Mouse (Mus musculus): ENCODE results near the gene Rnf26. TPM values are rescaled to one million over a fixed set of nuclear protein-coding genes. Genes with fewer than 3 reads are reported as not detected.

The Rnf26 gene
- polyA plus RNA-seq, 1 experiment from 2014 or later: 37.4 TPM

GRCm38 (mm10) chr9:44133287-44133686 is 20.0 kb upstream of the Rnf26 start:
- Histone ChIP-seq H3K4me3 (no peak overlapping the region), H3K27ac (replicated peaks) (no peak overlapping the region), H3K36me3 (no peaks in the 10 kb centered on the region), H3K9ac (no peak overlapping the region), H3K4me1 (replicated peaks) (peaks cover 39% of the 10 kb centered on the region), H3K27me3 (peaks cover 46% of the 10 kb centered on the region), H3K4me2 (peak overlapping the region; percentile 93; the same call in 1 of the 2 replicates), H3K9me3 (no peaks in the 10 kb centered on the region)
- 28% methylated on average over 2 of the region's 2 CpGs for WGBS
- ATAC-seq (ENCODE audit: low FRiP score, low read depth): no peak

GRCm38 (mm10) chr9:44132200-44132599 is 18.9 kb upstream of the Rnf26 start:
- Histone ChIP-seq H3K4me1 (replicated peaks) (peaks cover 39% of the 10 kb centered on the region), H3K27ac (replicated peaks) (no peak overlapping the region), H3K4me2 (no peak overlapping the region), H3K36me3 (no peaks in the 10 kb centered on the region), H3K4me3 (no peak overlapping the region), H3K9ac (no peak overlapping the region), H3K9me3 (no peaks in the 10 kb centered on the region), H3K27me3 (peaks cover 46% of the 10 kb centered on the region)
- 62% methylated on average over 5 of the region's 5 CpGs for WGBS
- no peak for ATAC-seq (ENCODE audit: low FRiP score, low read depth)

- peaks cover 38% of the 10 kb centered on the region for H3K27me3 ChIP-seq
- no peak overlapping the region for H3K9ac ChIP-seq
- peak overlapping the region; percentile 59; the same call in 1 of the 2 replicates for H3K4me2 ChIP-seq
- 48% methylated on average over 7 of the region's 7 CpGs for WGBS
- H3K4me3 ChIP-seq: no peak overlapping the region
- no peak for ATAC-seq (ENCODE audit: low FRiP score, low read depth)
- no peaks in the 10 kb centered on the region for H3K9me3 ChIP-seq
- 0 out of 2 replicates have a peak overlapping the region, but pooled peaks have one; percentile 17 for H3K27ac ChIP-seq (replicated peaks)
- peaks cover 43% of the 10 kb centered on the region for H3K4me1 ChIP-seq (replicated peaks)
- H3K36me3 ChIP-seq: no peaks in the 10 kb centered on the region
Observed at GRCm38 (mm10) chr9:44131276-44131590, 17.9 kb upstream of the Rnf26 start.

- peaks cover 45% of the 10 kb centered on the region for H3K4me1 ChIP-seq (replicated peaks)
- no peaks in the 10 kb centered on the region for H3K36me3 ChIP-seq
- peaks cover 33% of the 10 kb centered on the region for H3K27me3 ChIP-seq
- 0 out of 2 replicates have a peak overlapping the region, but pooled peaks have one; percentile 17 for H3K27ac ChIP-seq (replicated peaks)
- H3K4me3 ChIP-seq: peak overlapping the region; percentile 28
- no peak overlapping the region for H3K9ac ChIP-seq
- H3K9me3 ChIP-seq: no peaks in the 10 kb centered on the region
- ATAC-seq (ENCODE audit: low FRiP score, low read depth): no peak
- 21% methylated on average over 19 of the region's 19 CpGs for WGBS
- H3K4me2 ChIP-seq: peak overlapping the region; percentile 59
Observed at GRCm38 (mm10) chr9:44130581-44131275, 17.4 kb upstream of the Rnf26 start.

GRCm38 (mm10) chr9:44130034-44130433 is 16.7 kb upstream of the Rnf26 start:
- under 1% methylated on average over 27 of the region's 27 CpGs for WGBS
- peak overlapping the region; percentile 28 for H3K4me3 ChIP-seq
- H3K4me1 ChIP-seq (replicated peaks): peaks cover 44% of the 10 kb centered on the region
- H3K9me3 ChIP-seq: no peaks in the 10 kb centered on the region
- no peak for ATAC-seq (ENCODE audit: low FRiP score, low read depth)
- H3K4me2 ChIP-seq: peak overlapping the region; percentile 59
- H3K27ac ChIP-seq (replicated peaks): 0 out of 2 replicates have a peak overlapping the region, but pooled peaks have one; percentile 19
- peaks cover 32% of the 10 kb centered on the region for H3K27me3 ChIP-seq
- peak overlapping the region; percentile 28; the same call in 1 of the 2 replicates for H3K9ac ChIP-seq
- H3K36me3 ChIP-seq: no peaks in the 10 kb centered on the region

GRCm38 (mm10) chr9:44129633-44130032 is 16.3 kb upstream of the Rnf26 start:
- 12% methylated on average over 9 of the region's 9 CpGs for WGBS
- Histone ChIP-seq H3K9ac (peak overlapping the region; percentile 28; the same call in 1 of the 2 replicates), H3K36me3 (no peaks in the 10 kb centered on the region), H3K9me3 (no peaks in the 10 kb centered on the region), H3K27me3 (peaks cover 28% of the 10 kb centered on the region), H3K4me1 (replicated peaks) (peaks cover 40% of the 10 kb centered on the region), H3K27ac (replicated peaks) (0 out of 2 replicates have a peak overlapping the region, but pooled peaks have one; percentile 19), H3K4me2 (peak overlapping the region; percentile 59), H3K4me3 (peak overlapping the region; percentile 28)
- ATAC-seq (ENCODE audit: low FRiP score, low read depth): no peak

- Histone ChIP-seq H3K4me2 (no peak overlapping the region), H3K9ac (no peak overlapping the region), H3K4me1 (replicated peaks) (peaks cover 23% of the 10 kb centered on the region), H3K36me3 (no peaks in the 10 kb centered on the region), H3K27ac (replicated peaks) (no peak overlapping the region), H3K27me3 (peaks cover 14% of the 10 kb centered on the region), H3K4me3 (no peak overlapping the region), H3K9me3 (no peaks in the 10 kb centered on the region)
- 62% methylated on average over 3 of the region's 3 CpGs for WGBS
- no peak for ATAC-seq (ENCODE audit: low FRiP score, low read depth)
Observed at GRCm38 (mm10) chr9:44127351-44127801, 14.1 kb upstream of the Rnf26 start.

- WGBS: 93% methylated on average over 3 of the region's 3 CpGs
- no peak overlapping the region for H3K27ac ChIP-seq (replicated peaks)
Observed at GRCm38 (mm10) chr9:44126746-44127145, 13.4 kb upstream of the Rnf26 start.

GRCm38 (mm10) chr9:44125546-44126428 is 12.5 kb upstream of the Rnf26 start:
- WGBS: 31% methylated on average over 18 of the region's 18 CpGs
- peak overlapping the region; percentile 35 for H3K4me2 ChIP-seq
- H3K27me3 ChIP-seq: peaks cover 2% of the 10 kb centered on the region; the same call in 1 of the 2 replicates
- no peak overlapping the region for H3K4me3 ChIP-seq
- ATAC-seq (ENCODE audit: low FRiP score, low read depth): peak; percentile 70
- H3K27ac ChIP-seq (replicated peaks): no peak overlapping the region
- H3K9ac ChIP-seq: no peak overlapping the region
- H3K4me1 ChIP-seq (replicated peaks): peaks cover 22% of the 10 kb centered on the region
- no peaks in the 10 kb centered on the region for H3K9me3 ChIP-seq
- no peaks in the 10 kb centered on the region for H3K36me3 ChIP-seq

More at GRCm38 (mm10) chr9:44126746-44127145, 13.4 kb upstream of the Rnf26 start:
- no peak overlapping the region for H3K9ac ChIP-seq
- H3K27me3 ChIP-seq: peaks cover 9% of the 10 kb centered on the region; the same call in 1 of the 2 replicates
- H3K36me3 ChIP-seq: no peaks in the 10 kb centered on the region
- peaks cover 23% of the 10 kb centered on the region for H3K4me1 ChIP-seq (replicated peaks)
- no peak overlapping the region for H3K4me2 ChIP-seq
- no peaks in the 10 kb centered on the region for H3K9me3 ChIP-seq
- H3K4me3 ChIP-seq: no peak overlapping the region
- no peak for ATAC-seq (ENCODE audit: low FRiP score, low read depth)

- Histone ChIP-seq H3K9me3 (no peaks in the 10 kb centered on the region), H3K4me1 (replicated peaks) (peaks cover 15% of the 10 kb centered on the region), H3K27ac (replicated peaks) (no peak overlapping the region), H3K4me3 (no peak overlapping the region), H3K27me3 (0 out of 2 replicates have a peak, but pooled peaks cover 2% of the 10 kb centered on the region), H3K36me3 (no peaks in the 10 kb centered on the region), H3K9ac (no peak overlapping the region), H3K4me2 (no peak overlapping the region)
- WGBS: 38% methylated on average over 5 of the region's 5 CpGs
- ATAC-seq (ENCODE audit: low FRiP score, low read depth): no peak
Observed at GRCm38 (mm10) chr9:44125026-44125425, 11.7 kb upstream of the Rnf26 start.

- no peak overlapping the region for H3K4me2 ChIP-seq
- WGBS: 77% methylated on average over 6 of the region's 6 CpGs
- ATAC-seq (ENCODE audit: low FRiP score, low read depth): no peak
- no peak overlapping the region for H3K4me3 ChIP-seq
- H3K27ac ChIP-seq (replicated peaks): no peak overlapping the region
- H3K27me3 ChIP-seq: no peaks in the 10 kb centered on the region
- peaks cover 10% of the 10 kb centered on the region for H3K4me1 ChIP-seq (replicated peaks)
- H3K36me3 ChIP-seq: no peaks in the 10 kb centered on the region
- no peak overlapping the region for H3K9ac ChIP-seq
- H3K9me3 ChIP-seq: no peaks in the 10 kb centered on the region
Observed at GRCm38 (mm10) chr9:44124317-44124716, 11.0 kb upstream of the Rnf26 start.

- H3K27me3 ChIP-seq: no peaks in the 10 kb centered on the region
- no peak overlapping the region for H3K4me2 ChIP-seq
- H3K9ac ChIP-seq: no peak overlapping the region
- H3K27ac ChIP-seq (replicated peaks): no peak overlapping the region
- no peak for ATAC-seq (ENCODE audit: low FRiP score, low read depth)
- WGBS: 83% methylated on average over 8 of the region's 8 CpGs
- H3K36me3 ChIP-seq: no peaks in the 10 kb centered on the region
- H3K9me3 ChIP-seq: no peaks in the 10 kb centered on the region
- no peak overlapping the region for H3K4me3 ChIP-seq
- no peaks in the 10 kb centered on the region for H3K4me1 ChIP-seq (replicated peaks)
Observed at GRCm38 (mm10) chr9:44119948-44120465, 6.7 kb upstream of the Rnf26 start.

All from hindbrain, embryonic 15.5 days (tissue).